Mouse (Mus musculus): ENCODE results near the gene Stxbp4.

DNA sequence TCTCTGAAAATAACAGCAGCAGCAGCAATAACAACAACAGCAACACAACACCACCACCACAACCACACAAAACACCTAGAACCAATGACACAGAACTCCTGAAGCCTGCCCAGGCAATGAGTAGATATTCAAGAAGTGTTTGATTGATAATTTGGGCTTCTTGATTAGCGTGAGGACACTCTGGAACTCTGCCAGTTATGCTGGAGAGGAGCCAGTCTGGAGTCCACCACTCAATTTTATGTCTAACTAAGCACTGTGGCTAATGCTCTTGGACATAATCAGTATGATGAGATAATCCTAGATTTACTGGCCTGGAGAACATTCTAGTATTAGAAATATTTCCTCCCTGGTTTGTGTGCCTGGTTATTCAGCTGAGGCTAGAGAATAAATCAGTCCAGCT, 156.1 kb downstream of the Stxbp4 start:
- TF ChIP-seq POLR2A (IDR thresholded peaks at IDR 0.05; ENCODE audit: low read depth, low read length) (no peak), CTCF (IDR thresholded peaks at IDR 0.05; ENCODE audit: borderline replicate concordance, insufficient read depth, low read length) (no peak)

Data from embryonic fibroblast, embryonic 13.5 days (primary cell).